Mouse (Mus musculus) midbrain, postnatal 0 days (tissue): ENCODE measurements around the gene Olfr74. TPM values are rescaled to one million over a fixed set of nuclear protein-coding genes. Genes with fewer than 3 reads are reported as not detected.

Experiments
- ATAC-seq: fragments of 200-750 bp; cut with Nextera tagmentation; 2 replicates; pipeline ENCODE4 v1.8.0; 2017; ENCODE audit warnings: moderate number of reproducible peaks, mild to moderate bottlenecking, moderate TSS enrichment, moderate library complexity; ENCODE audit not compliant: low FRiP score
- DNase-seq: peaks from one replicate; pipeline ENCODE4 v3.0.0-alpha.2; 2015; ENCODE audit warnings: low spot score
- H3K27ac ChIP-seq: fragments of 300-500 bp; sonication (generic); 2 replicates; pipeline ENCODE4 v1.5.1; 2014; ENCODE audit warnings: low read depth, mild to moderate bottlenecking, low read length, mixed read lengths
- H3K27me3 ChIP-seq: fragments of 300-500 bp; sonication (generic); 2 replicates; pipeline ENCODE4 v1.6.1; 2014; ENCODE audit warnings: low read length, control low read depth, mixed read lengths; ENCODE audit not compliant: insufficient read depth
- H3K36me3 ChIP-seq: fragments of 300-500 bp; sonication (generic); 2 replicates; pipeline ENCODE4 v1.6.1; 2014; ENCODE audit warnings: low read length, control low read depth, mixed read lengths; ENCODE audit not compliant: insufficient read depth
- H3K4me1 ChIP-seq: fragments of 300-500 bp; sonication (generic); 2 replicates; pipeline ENCODE4 v1.6.1; 2014; ENCODE audit warnings: mild to moderate bottlenecking, control low read depth, antibody characterized with exemption, low read length, mixed read lengths; ENCODE audit not compliant: insufficient read depth
- H3K4me2 ChIP-seq: fragments of 300-500 bp; sonication (generic); 2 replicates; pipeline ENCODE4 v1.6.1; 2014; ENCODE audit warnings: low read depth, mild to moderate bottlenecking, low read length, mixed read lengths; ENCODE audit not compliant: poor library complexity, severe bottlenecking
- H3K4me3 ChIP-seq: fragments of 300-500 bp; sonication (generic); 2 replicates; pipeline ENCODE4 v1.5.1; 2014; ENCODE audit warnings: low read depth, mild to moderate bottlenecking, low read length, moderate library complexity
- H3K9ac ChIP-seq: fragments of 300-500 bp; sonication (generic); replicated peaks from 2 replicates; pipeline ENCODE4 v1.6.1; 2014; ENCODE audit warnings: mild to moderate bottlenecking, low read length, moderate library complexity, mixed read lengths; ENCODE audit not compliant: poor library complexity, severe bottlenecking
- H3K9me3 ChIP-seq: fragments of 300-500 bp; sonication (generic); 2 replicates; pipeline ENCODE4 v1.6.1; 2016; ENCODE audit warnings: low read length, control low read depth
- CTCF ChIP-seq: IDR thresholded peaks from 2 replicates; pipeline ENCODE4 v1.5.1; 2016; ENCODE audit warnings: antibody characterized with exemption, mild to moderate bottlenecking
- WGBS: fragments of 180-500 bp; shearing (Covaris S2); extraction: QIAGEN DNeasy Blood & Tissue Kit; methylation state at CpG from one replicate; pipeline ENCODE4 v1.1.7; 2014; 5-methylcytosine and 5-hydroxymethylcytosine counted together
- polyA plus RNA-seq: library from polyadenylated mRNA; unstranded; fragments of >200 nt; fragmentation: Nextera tagmentation; extraction: Ambion mirVana; gene quantifications from 2 replicates; pipeline ENCODE4 v1.2.1, GENCODE M21; 2015
- total RNA-seq: library from RNA; depleted of rRNA; stranded (reverse); fragments of >200 nt; gene quantifications from 2 replicates; pipeline ENCODE4 v1.2.3, GENCODE M21; 2014; rRNA removed

The Olfr74 gene
- total and polyA plus RNA-seq, 2 experiments from 2014 or later: not detected

GRCm38 (mm10) chr2:87945037-87945436, 29.4 kb downstream of the Olfr74 start, which contains the start of gene Olfr1155:
TSS of gene Olfr1155 (minus strand) at chr2:87945137.
- no peak for TF ChIP-seq CTCF
- no peak within 1 kb of the TSS for H3K4me3 ChIP-seq
- H3K9ac ChIP-seq: no peak within 1 kb of the TSS
- H3K27me3 ChIP-seq: no peaks in the 10 kb centered on the region
- ATAC-seq (no peak), DNase-seq (no peak)
- H3K4me2 ChIP-seq: no peak within 1 kb of the TSS
- WGBS: 84% methylated on average over 1 of the region's 1 CpGs
- no peaks in the 10 kb centered on the region for H3K4me1 ChIP-seq
- H3K36me3 ChIP-seq: no peaks in the 10 kb centered on the region
- no peak within 1 kb of the TSS for H3K27ac ChIP-seq
- H3K9me3 ChIP-seq: no peaks in the 10 kb centered on the region

Other genes with a start within 250 kb of the Olfr74 start
- not detected in 2 replicates for gene Olfr1138, start 234.7 kb downstream of the Olfr74 start, total RNA-seq
- gene Olfr1138, start 234.7 kb downstream of the Olfr74 start, polyA plus RNA-seq: not detected in 2 replicates
- gene Olfr1140, start 230.9 kb downstream of the Olfr74 start, total RNA-seq: not detected in 2 replicates
- gene Olfr1140, start 230.9 kb downstream of the Olfr74 start, polyA plus RNA-seq: 0.16 TPM in 1 of 2 replicates, not detected in the other
- not detected in 2 replicates for gene Olfr1141, start 220.7 kb downstream of the Olfr74 start, total RNA-seq
- not detected in 2 replicates for gene Olfr1141, start 220.7 kb downstream of the Olfr74 start, polyA plus RNA-seq
- gene Olfr152, start 195.2 kb downstream of the Olfr74 start, total RNA-seq: not detected in 2 replicates
- gene Olfr152, start 195.2 kb downstream of the Olfr74 start, polyA plus RNA-seq: not detected in 2 replicates
- not detected in 2 replicates for gene Olfr1143, start 174.1 kb downstream of the Olfr74 start, total RNA-seq
- gene Olfr1143, start 174.1 kb downstream of the Olfr74 start, polyA plus RNA-seq: not detected in 2 replicates
- gene Olfr1145, start 164.8 kb downstream of the Olfr74 start, total RNA-seq: not detected in 2 replicates
- not detected in 2 replicates for gene Olfr1145, start 164.8 kb downstream of the Olfr74 start, polyA plus RNA-seq
- not detected in 2 replicates for gene Olfr1148, start 144.1 kb downstream of the Olfr74 start, total RNA-seq
- gene Olfr1148, start 144.1 kb downstream of the Olfr74 start, polyA plus RNA-seq: not detected in 2 replicates
- not detected in 2 replicates for gene Olfr1150-ps1, start 130.7 kb downstream of the Olfr74 start, total RNA-seq
- gene Olfr1150-ps1, start 130.7 kb downstream of the Olfr74 start, polyA plus RNA-seq: not detected in 2 replicates
- gene Olfr1151, start 118.8 kb downstream of the Olfr74 start, total RNA-seq: not detected in 2 replicates
- not detected in 2 replicates for gene Olfr1151, start 118.8 kb downstream of the Olfr74 start, polyA plus RNA-seq
- gene Olfr1152, start 108.2 kb downstream of the Olfr74 start, total RNA-seq: under 0.01 TPM in 1 of 2 replicates, not detected in the other
- gene Olfr1152, start 108.2 kb downstream of the Olfr74 start, polyA plus RNA-seq: not detected in 2 replicates
- gene Olfr1153, start 79.7 kb downstream of the Olfr74 start, total RNA-seq: not detected in 2 replicates
- gene Olfr1153, start 79.7 kb downstream of the Olfr74 start, polyA plus RNA-seq: not detected in 2 replicates
- gene Olfr1154, start 69.5 kb downstream of the Olfr74 start, total RNA-seq: not detected in 2 replicates
- not detected in 2 replicates for gene Olfr1154, start 69.5 kb downstream of the Olfr74 start, polyA plus RNA-seq
- not detected in 2 replicates for gene Olfr1155, start 29.5 kb downstream of the Olfr74 start, total RNA-seq
- not detected in 2 replicates for gene Olfr1155, start 29.5 kb downstream of the Olfr74 start, polyA plus RNA-seq
- gene Olfr1156, start 21.6 kb downstream of the Olfr74 start, total RNA-seq: not detected in 2 replicates
- gene Olfr1156, start 21.6 kb downstream of the Olfr74 start, polyA plus RNA-seq: not detected in 2 replicates
- gene Olfr1157, start 6.4 kb downstream of the Olfr74 start, total RNA-seq: not detected in 2 replicates
- not detected in 2 replicates for gene Olfr1157, start 6.4 kb downstream of the Olfr74 start, polyA plus RNA-seq
- gene Olfr1158, start 15.4 kb upstream of the Olfr74 start, total RNA-seq: not detected in 2 replicates
- not detected in 2 replicates for gene Olfr1158, start 15.4 kb upstream of the Olfr74 start, polyA plus RNA-seq
- gene Olfr1160, start 33.6 kb upstream of the Olfr74 start, total RNA-seq: not detected in 2 replicates
- not detected in 2 replicates for gene Olfr1160, start 33.6 kb upstream of the Olfr74 start, polyA plus RNA-seq
- gene Olfr1161, start 48.1 kb upstream of the Olfr74 start, total RNA-seq: not detected in 2 replicates
- not detected in 2 replicates for gene Olfr1161, start 48.1 kb upstream of the Olfr74 start, polyA plus RNA-seq
- not detected in 2 replicates for gene Olfr73, start 63.0 kb upstream of the Olfr74 start, total RNA-seq
- gene Olfr73, start 63.0 kb upstream of the Olfr74 start, polyA plus RNA-seq: not detected in 2 replicates
- gene Olfr1162, start 76.5 kb upstream of the Olfr74 start, total RNA-seq: not detected in 2 replicates
- gene Olfr1162, start 76.5 kb upstream of the Olfr74 start, polyA plus RNA-seq: not detected in 2 replicates
- gene Olfr1163, start 97.2 kb upstream of the Olfr74 start, total RNA-seq: not detected in 2 replicates
- not detected in 2 replicates for gene Olfr1163, start 97.2 kb upstream of the Olfr74 start, polyA plus RNA-seq
- gene Olfr1164, start 119.3 kb upstream of the Olfr74 start, total RNA-seq: not detected in 2 replicates
- gene Olfr1164, start 119.3 kb upstream of the Olfr74 start, polyA plus RNA-seq: not detected in 2 replicates
- not detected in 2 replicates for gene Olfr1166, start 153.6 kb upstream of the Olfr74 start, total RNA-seq
- gene Olfr1166, start 153.6 kb upstream of the Olfr74 start, polyA plus RNA-seq: not detected in 2 replicates
- not detected in 2 replicates for gene Olfr1167, start 180.5 kb upstream of the Olfr74 start, total RNA-seq
- not detected in 2 replicates for gene Olfr1167, start 180.5 kb upstream of the Olfr74 start, polyA plus RNA-seq
- gene Olfr1168, start 207.2 kb upstream of the Olfr74 start, total RNA-seq: not detected in 2 replicates
- gene Olfr1168, start 207.2 kb upstream of the Olfr74 start, polyA plus RNA-seq: not detected in 2 replicates